Mouse (Mus musculus) liver, embryonic 14.5 days (tissue): ENCODE measurements around the gene Acvr1. TPM values are rescaled to one million over a fixed set of nuclear protein-coding genes. Genes with fewer than 3 reads are reported as not detected.

Experiments used
- ATAC-seq: fragments of 200-750 bp; cut with Nextera tagmentation; 2 replicates; pipeline ENCODE4 v1.8.0; 2017; ENCODE audit warnings: moderate number of reproducible peaks, mild to moderate bottlenecking, moderate library complexity; ENCODE audit not compliant: insufficient read depth
- DNase-seq, 3 experiments: peaks; one replicate each; pipeline ENCODE4 v3.0.0-alpha.2; 2012 to 2013; ENCODE audit warnings: low read depth in 3 of 3, low spot score in 3 of 3
- H3K27ac ChIP-seq: fragments of 300-500 bp; sonication (generic); 2 replicates; pipeline ENCODE4 v1.5.1; 2014; ENCODE audit warnings: moderate library complexity, mild to moderate bottlenecking, control low read depth, inconsistent platforms
- H3K27me3 ChIP-seq: fragments of 300-500 bp; sonication (generic); 2 replicates; pipeline ENCODE4 v1.6.1; 2014; ENCODE audit warnings: mild to moderate bottlenecking, low read length, moderate library complexity; ENCODE audit not compliant: control insufficient read depth, insufficient read depth
- H3K36me3 ChIP-seq: fragments of 300-500 bp; sonication (generic); replicated peaks from 2 replicates; pipeline ENCODE4 v1.6.1; 2014; ENCODE audit warnings: low read depth; ENCODE audit not compliant: control insufficient read depth, insufficient read depth
- H3K4me1 ChIP-seq, 2 experiments: fragments of 200-500 bp in 1 of 2; fragments of 300-500 bp in 1 of 2; sonication (generic) in 1 of 2; replicated peaks; 2 replicates each; pipeline ENCODE4 v1.6.1; 2012 to 2014; ENCODE audit warnings: antibody characterized with exemption in 1 of 2, inconsistent platforms in 1 of 2, low read length in 1 of 2; ENCODE audit not compliant: control insufficient read depth in 2 of 2, insufficient read depth in 2 of 2
- H3K4me2 ChIP-seq: fragments of 300-500 bp; sonication (generic); 2 replicates; pipeline ENCODE4 v1.6.1; 2014; ENCODE audit warnings: low read depth, mild to moderate bottlenecking, control low read depth, moderate library complexity
- H3K4me3 ChIP-seq, 2 experiments: fragments of 200-500 bp in 1 of 2; fragments of 300-500 bp in 1 of 2; sonication (generic) in 1 of 2; 2 replicates each; pipeline ENCODE4 v1.5.1; 2012 to 2014; ENCODE audit warnings: low read depth in 2 of 2, low read length in 2 of 2, mild to moderate bottlenecking in 2 of 2, control low read depth in 1 of 2, inconsistent platforms in 1 of 2, moderate library complexity in 1 of 2; ENCODE audit not compliant: insufficient read depth in 1 of 2
- H3K9ac ChIP-seq: fragments of 300-500 bp; sonication (generic); replicated peaks from 2 replicates; pipeline ENCODE4 v1.6.1; 2014; ENCODE audit warnings: mild to moderate bottlenecking, control low read depth, moderate library complexity
- H3K9me3 ChIP-seq: fragments of 300-500 bp; sonication (generic); 2 replicates; pipeline ENCODE4 v1.6.1; 2016; ENCODE audit warnings: low read length, mixed read lengths; ENCODE audit not compliant: control insufficient read depth
- CTCF ChIP-seq: IDR thresholded peaks from 2 replicates; pipeline ENCODE4 v1.5.1; 2016; ENCODE audit warnings: antibody characterized with exemption, low read depth, control low read depth
- EP300 ChIP-seq: IDR thresholded peaks from 2 replicates; pipeline ENCODE4 v1.6.1; 2016; ENCODE audit warnings: antibody characterized with exemption, low read depth
- WGBS: fragments of 180-500 bp; shearing (Covaris S2); extraction: QIAGEN DNeasy Blood & Tissue Kit; methylation state at CpG from one replicate; pipeline ENCODE4 v1.1.7; 2014; ENCODE audit not compliant: insufficient replicate concordance; 5-methylcytosine and 5-hydroxymethylcytosine counted together
- polyA plus RNA-seq, 2 experiments: library from polyadenylated mRNA; depleted of rRNA in 1 of 2; stranded (reverse) in 1 of 2; unstranded in 1 of 2; fragments of >200 nt; fragmentation: Nextera tagmentation in 1 of 2; extraction: Ambion mirVana in 1 of 2; gene quantifications; 2 replicates each; pipeline versions ENCODE4 v1.2.1 to v1.2.3; 2012 to 2014

Acvr1 gene
- polyA plus RNA-seq, 2 experiments: 2.0 to 3.3 TPM

DNA sequence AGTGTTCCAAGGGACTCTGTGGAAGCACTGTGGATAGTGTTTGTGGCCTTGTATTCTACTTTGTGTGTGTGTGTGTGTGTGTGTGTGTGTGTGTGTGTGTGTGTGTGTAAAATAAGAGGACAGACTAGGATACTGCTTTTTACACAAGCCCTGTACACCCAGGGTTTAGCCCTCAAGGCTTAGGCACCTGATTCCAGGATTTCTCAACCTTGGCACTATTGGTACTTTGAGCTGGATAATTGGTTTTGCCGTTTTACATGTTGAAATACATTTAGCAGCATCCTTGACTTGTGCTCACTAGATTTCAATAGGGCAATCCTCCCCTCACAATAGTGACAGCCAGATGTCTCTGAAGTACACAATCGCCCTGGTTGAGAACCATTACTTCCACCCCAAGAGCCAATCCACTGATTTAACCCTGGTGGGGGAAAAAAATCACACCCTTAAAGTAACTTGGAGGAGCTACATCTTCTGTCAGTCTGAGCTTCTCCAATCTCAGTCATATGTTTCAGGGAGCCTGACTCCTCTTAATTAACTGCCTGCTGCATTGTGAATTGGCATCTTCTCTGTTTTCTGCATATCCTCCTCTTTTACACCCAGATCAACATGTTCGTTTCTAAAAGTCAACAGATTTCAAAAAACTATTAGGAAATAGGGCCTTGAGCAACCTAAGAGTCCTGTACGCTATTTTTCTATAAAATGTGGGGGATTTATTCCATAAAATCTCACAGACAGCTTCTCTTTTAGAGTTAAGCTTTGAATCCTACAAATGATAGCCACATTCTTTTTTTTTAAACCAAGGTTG is 2.1 kb upstream of the Acvr1 start:
- no peak for TF ChIP-seq CTCF
- DNase-seq: no peak
- H3K36me3 ChIP-seq: no peaks in the 10 kb centered on the region
- no peak overlapping the region for H3K27ac ChIP-seq
- 47% methylated on average over 4 of the region's 4 CpGs for WGBS
- H3K27me3 ChIP-seq: peaks cover 24% of the 10 kb centered on the region
- no peak overlapping the region for H3K9ac ChIP-seq
- H3K4me3 ChIP-seq: no peak overlapping the region
- no peak overlapping the region; the same call in 1 of the 2 replicates for H3K4me2 ChIP-seq
- H3K4me1 ChIP-seq: peaks cover 0 to 6% of the 10 kb centered on the region in 2 experiments; a peak in 2 of 4 replicates
- no peaks in the 10 kb centered on the region for H3K9me3 ChIP-seq
- ATAC-seq: no peak

- H3K9me3 ChIP-seq: no peaks in the 10 kb centered on the region
- 16% methylated on average over 12 of the region's 12 CpGs for WGBS
- DNase-seq (no peak), ATAC-seq (no peak)
- H3K4me1 ChIP-seq: peaks cover 0 to 7% of the 10 kb centered on the region in 2 experiments; a peak in 2 of 4 replicates
- H3K4me2 ChIP-seq: peak overlapping the region; percentile 61
- no peaks in the 10 kb centered on the region for H3K36me3 ChIP-seq
- TF ChIP-seq CTCF (no peak), EP300 (no peak)
- peak overlapping the region; percentile 54 to 70; a peak in 3 of 4 replicates for H3K4me3 ChIP-seq
- H3K27me3 ChIP-seq: peaks cover 24% of the 10 kb centered on the region
- H3K9ac ChIP-seq: no peak overlapping the region
- no peak overlapping the region for H3K27ac ChIP-seq
Measured at GRCm38 (mm10) chr2:58567866-58568719, 1.1 kb upstream of the Acvr1 start.

DNA sequence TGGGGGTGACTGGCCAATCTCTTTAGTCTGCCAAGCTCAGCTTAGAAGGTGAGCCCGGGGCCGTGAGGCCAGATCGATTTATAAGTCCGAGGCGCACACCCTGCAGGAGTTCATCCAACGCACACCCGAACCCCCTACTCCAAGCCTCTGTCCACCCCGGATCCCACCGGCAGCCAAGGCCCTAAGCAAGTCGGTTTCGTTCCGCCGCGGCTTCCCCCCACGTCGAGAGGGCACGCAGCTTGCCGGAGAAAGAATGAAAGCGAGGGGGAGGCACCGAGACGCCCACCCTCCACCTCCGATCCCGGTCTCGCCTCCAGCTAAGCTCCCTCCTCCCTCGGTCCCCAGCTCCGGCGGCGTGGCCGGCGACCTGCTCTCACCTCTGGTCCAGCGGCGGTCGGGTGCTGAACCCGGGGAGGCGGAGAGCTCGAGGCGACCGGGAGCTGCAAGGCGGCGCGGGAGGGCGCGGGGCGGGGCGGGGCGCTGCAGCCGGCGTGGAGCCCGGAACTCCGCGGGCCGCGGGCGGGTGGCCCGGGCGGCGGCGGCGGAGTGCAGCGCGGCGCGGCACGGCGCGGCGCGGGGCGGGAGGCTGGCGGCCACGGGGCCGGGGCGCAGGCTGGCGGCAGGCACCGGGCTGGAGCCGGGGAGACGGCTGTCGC is 419 bp downstream of the Acvr1 start:
- Histone ChIP-seq H3K4me3 (peak overlapping the region; percentile 54 to 61), H3K4me1 (peaks cover 0 to 7% of the 10 kb centered on the region in 2 experiments; a peak in 2 of 4 replicates), H3K4me2 (peak overlapping the region; percentile 61), H3K27me3 (peaks cover 24% of the 10 kb centered on the region), H3K9ac (peak overlapping the region; percentile 37; the same call in 1 of the 2 replicates), H3K9me3 (no peaks in the 10 kb centered on the region), H3K27ac (no peak overlapping the region), H3K36me3 (no peaks in the 10 kb centered on the region)
- peak; percentile 27; the same call in 1 of the 2 replicates for ATAC-seq
- TF ChIP-seq CTCF (no peak), EP300 (no peak)
- DNase-seq: no peak
- WGBS: 1% methylated on average over 63 of the region's 78 CpGs

GRCm38 (mm10) chr2:58566049-58566409 is 928 bp downstream of the Acvr1 start:
- no peaks in the 10 kb centered on the region for H3K36me3 ChIP-seq
- ATAC-seq: no peak
- DNase-seq: no peak

More at GRCm38 (mm10) chr2:58566049-58566409, 928 bp downstream of the Acvr1 start:
- Histone ChIP-seq H3K27me3 (peaks cover 24% of the 10 kb centered on the region), H3K4me1 (peaks cover 0 to 7% of the 10 kb centered on the region in 2 experiments; a peak in 2 of 4 replicates), H3K9me3 (no peaks in the 10 kb centered on the region), H3K4me2 (peak overlapping the region; percentile 61), H3K27ac (no peak overlapping the region), H3K9ac (0 out of 2 replicates have a peak overlapping the region, but pooled peaks have one; percentile 37), H3K4me3 (peak overlapping the region; percentile 54 to 61)
- TF ChIP-seq CTCF: no peak
- TF ChIP-seq EP300: no peak
- WGBS: 35% methylated on average over 6 of the region's 6 CpGs
